Mouse (Mus musculus): ENCODE measurements around the gene Wdr25. TPM values are rescaled to one million over a fixed set of nuclear protein-coding genes. Genes with fewer than 3 reads are reported as not detected.

Wdr25 gene
- total RNA-seq, 2 experiments from 2014 or later: 2.7 to 4.1 TPM

- DNase-seq (ENCODE audit: low spot score): no peak
These were observed 165.2 kb downstream of the Wdr25 start for GRCm38 (mm10) chr12:109058660-109059059.

- DNase-seq (ENCODE audit: low spot score): no peak
These were observed 174.2 kb downstream of the Wdr25 start for GRCm38 (mm10) chr12:109067561-109068135.

- no peak for DNase-seq (ENCODE audit: low spot score)
These were observed 174.8 kb downstream of the Wdr25 start, which contains the start of gene Begain for GRCm38 (mm10) chr12:109068167-109068653. Gene Begain (minus strand): TSS chr12:109068217.

- no peak for DNase-seq (ENCODE audit: low spot score)
These were observed 175.3 kb downstream of the Wdr25 start for GRCm38 (mm10) chr12:109068738-109069137.

- DNase-seq (ENCODE audit: low spot score): no peak
These were observed 176.3 kb downstream of the Wdr25 start for GRCm38 (mm10) chr12:109069751-109070150.

GRCm38 (mm10) chr12:109071248-109071647, 177.8 kb downstream of the Wdr25 start:
- DNase-seq (ENCODE audit: low spot score): no peak

- no peak for DNase-seq (ENCODE audit: low spot score)
These were observed 180.7 kb downstream of the Wdr25 start for GRCm38 (mm10) chr12:109074106-109074505.

GRCm38 (mm10) chr12:109074777-109075285, 181.4 kb downstream of the Wdr25 start:
- DNase-seq (ENCODE audit: low spot score): no peak

- no peak for DNase-seq (ENCODE audit: low spot score)
These were observed 183.6 kb downstream of the Wdr25 start for GRCm38 (mm10) chr12:109077036-109077435.

Other genes with a start within 250 kb of the Wdr25 start
- gene Degs2, start 191.3 kb upstream of the Wdr25 start, total RNA-seq (2021): under 1 TPM in 1 of 2 experiments, not detected in 1; 0.28 TPM
- 10 to 100 TPM; 30.3 to 39.0 TPM for gene Yy1, start 100.7 kb upstream of the Wdr25 start, total RNA-seq (2021)
- gene Slc25a29, start 57.7 kb upstream of the Wdr25 start, total RNA-seq (2021): 1 to 10 TPM; 9.3 to 9.4 TPM
- gene Slc25a47, start 57.6 kb upstream of the Wdr25 start, total RNA-seq (2021): 1 to 10 TPM; 4.8 to 6.1 TPM
- gene Wars, start 543 bp downstream of the Wdr25 start, total RNA-seq (2021): 10 to 100 TPM; 23.5 to 29.2 TPM
- under 1 TPM in 1 of 2 experiments, not detected in 1; 0.12 TPM for gene Begain, start 174.6 kb downstream of the Wdr25 start, total RNA-seq (2021)

Measured in gastrocnemius, adult 18-20 months (tissue).